Mouse (Mus musculus) liver, embryonic 14.5 days (tissue): ENCODE measurements around the gene Rap1gap2. TPM values are rescaled to one million over a fixed set of nuclear protein-coding genes. Genes with fewer than 3 reads are reported as not detected.

Experiments used
- ATAC-seq: fragments of 200-750 bp; cut with Nextera tagmentation; 2 replicates; pipeline ENCODE4 v1.8.0; 2017; ENCODE audit warnings: moderate number of reproducible peaks, mild to moderate bottlenecking, moderate library complexity; ENCODE audit not compliant: insufficient read depth
- DNase-seq, 3 experiments: peaks; one replicate each; pipeline ENCODE4 v3.0.0-alpha.2; 2012 to 2013; ENCODE audit warnings: low read depth in 3 of 3, low spot score in 3 of 3
- H3K27ac ChIP-seq: fragments of 300-500 bp; sonication (generic); 2 replicates; pipeline ENCODE4 v1.5.1; 2014; ENCODE audit warnings: moderate library complexity, mild to moderate bottlenecking, control low read depth, inconsistent platforms
- H3K27me3 ChIP-seq: fragments of 300-500 bp; sonication (generic); 2 replicates; pipeline ENCODE4 v1.6.1; 2014; ENCODE audit warnings: mild to moderate bottlenecking, low read length, moderate library complexity; ENCODE audit not compliant: control insufficient read depth, insufficient read depth
- H3K36me3 ChIP-seq: fragments of 300-500 bp; sonication (generic); replicated peaks from 2 replicates; pipeline ENCODE4 v1.6.1; 2014; ENCODE audit warnings: low read depth; ENCODE audit not compliant: control insufficient read depth, insufficient read depth
- H3K4me1 ChIP-seq, 2 experiments: fragments of 200-500 bp in 1 of 2; fragments of 300-500 bp in 1 of 2; sonication (generic) in 1 of 2; replicated peaks; 2 replicates each; pipeline ENCODE4 v1.6.1; 2012 to 2014; ENCODE audit warnings: antibody characterized with exemption in 1 of 2, inconsistent platforms in 1 of 2, low read length in 1 of 2; ENCODE audit not compliant: control insufficient read depth in 2 of 2, insufficient read depth in 2 of 2
- H3K4me2 ChIP-seq: fragments of 300-500 bp; sonication (generic); 2 replicates; pipeline ENCODE4 v1.6.1; 2014; ENCODE audit warnings: low read depth, mild to moderate bottlenecking, control low read depth, moderate library complexity
- H3K4me3 ChIP-seq, 2 experiments: fragments of 200-500 bp in 1 of 2; fragments of 300-500 bp in 1 of 2; sonication (generic) in 1 of 2; 2 replicates each; pipeline ENCODE4 v1.5.1; 2012 to 2014; ENCODE audit warnings: low read depth in 2 of 2, low read length in 2 of 2, mild to moderate bottlenecking in 2 of 2, control low read depth in 1 of 2, inconsistent platforms in 1 of 2, moderate library complexity in 1 of 2; ENCODE audit not compliant: insufficient read depth in 1 of 2
- H3K9ac ChIP-seq: fragments of 300-500 bp; sonication (generic); replicated peaks from 2 replicates; pipeline ENCODE4 v1.6.1; 2014; ENCODE audit warnings: mild to moderate bottlenecking, control low read depth, moderate library complexity
- H3K9me3 ChIP-seq: fragments of 300-500 bp; sonication (generic); 2 replicates; pipeline ENCODE4 v1.6.1; 2016; ENCODE audit warnings: low read length, mixed read lengths; ENCODE audit not compliant: control insufficient read depth
- CTCF ChIP-seq: IDR thresholded peaks from 2 replicates; pipeline ENCODE4 v1.5.1; 2016; ENCODE audit warnings: antibody characterized with exemption, low read depth, control low read depth
- EP300 ChIP-seq: IDR thresholded peaks from 2 replicates; pipeline ENCODE4 v1.6.1; 2016; ENCODE audit warnings: antibody characterized with exemption, low read depth
- WGBS: fragments of 180-500 bp; shearing (Covaris S2); extraction: QIAGEN DNeasy Blood & Tissue Kit; methylation state at CpG from one replicate; pipeline ENCODE4 v1.1.7; 2014; ENCODE audit not compliant: insufficient replicate concordance; 5-methylcytosine and 5-hydroxymethylcytosine counted together
- polyA plus RNA-seq, 2 experiments: library from polyadenylated mRNA; depleted of rRNA in 1 of 2; stranded (reverse) in 1 of 2; unstranded in 1 of 2; fragments of >200 nt; fragmentation: Nextera tagmentation in 1 of 2; extraction: Ambion mirVana in 1 of 2; gene quantifications; 2 replicates each; pipeline versions ENCODE4 v1.2.1 to v1.2.3; 2012 to 2014

The Rap1gap2 gene
- polyA plus RNA-seq, 2 experiments = 0.56 to 0.98 TPM

DNA sequence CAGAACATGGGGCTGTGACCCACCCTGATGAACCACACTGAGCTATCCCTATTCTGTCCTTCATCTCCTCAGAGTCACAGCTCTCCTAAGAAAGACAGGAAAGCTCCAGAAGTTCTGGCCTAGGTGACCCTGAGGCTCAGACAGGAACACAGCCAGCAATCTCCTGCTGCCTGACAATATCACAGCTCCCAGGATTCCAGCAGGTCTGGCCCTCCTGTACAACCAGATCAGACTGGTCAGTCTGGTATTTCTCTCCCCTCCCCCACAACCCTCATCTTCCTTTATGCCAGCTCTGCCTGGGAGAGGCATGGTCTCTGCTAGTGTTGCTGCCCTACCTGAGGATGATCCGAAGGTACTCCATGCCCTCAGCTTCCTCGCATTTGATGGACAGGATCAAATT is 175.3 kb downstream of the Rap1gap2 start:
- TF ChIP-seq CTCF (no peak), EP300 (no peak)
- no peak for ATAC-seq
- no peak overlapping the region for H3K4me3 ChIP-seq
- no peak overlapping the region for H3K4me2 ChIP-seq
- WGBS = 57% methylated on average over 2 of the region's 2 CpGs
- H3K4me1 ChIP-seq = no peaks in the 10 kb centered on the region
- H3K27me3 ChIP-seq = no peaks in the 10 kb centered on the region
- no peak overlapping the region for H3K9ac ChIP-seq
- H3K36me3 ChIP-seq = no peaks in the 10 kb centered on the region
- no peak for DNase-seq
- H3K9me3 ChIP-seq = no peaks in the 10 kb centered on the region
- H3K27ac ChIP-seq = no peak overlapping the region

DNA sequence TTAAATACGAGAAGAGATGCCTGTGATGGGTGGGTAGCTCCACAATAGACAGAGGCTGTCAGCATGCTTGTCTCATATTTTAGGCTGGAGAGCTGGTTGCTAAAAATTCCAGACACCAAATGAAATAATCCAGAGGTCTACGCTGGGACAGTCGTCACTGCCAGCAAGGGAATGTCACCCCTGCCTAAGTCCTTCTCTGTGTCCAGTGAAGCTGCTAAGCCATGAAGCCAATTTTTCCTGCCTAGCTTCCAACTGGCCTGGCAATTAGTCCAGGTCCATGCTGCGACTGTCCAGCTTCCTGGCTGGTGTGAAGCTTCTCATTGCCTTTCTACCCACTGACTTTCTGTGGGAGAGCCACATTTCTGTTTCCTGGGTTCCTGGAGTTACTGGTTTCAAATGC is 177.7 kb downstream of the Rap1gap2 start:
- ATAC-seq (no peak), DNase-seq (no peak)
- Histone ChIP-seq H3K27me3 (no peaks in the 10 kb centered on the region), H3K27ac (no peak overlapping the region), H3K36me3 (no peaks in the 10 kb centered on the region), H3K4me2 (no peak overlapping the region), H3K9ac (no peak overlapping the region), H3K4me1 (no peaks in the 10 kb centered on the region), H3K4me3 (no peak overlapping the region), H3K9me3 (no peaks in the 10 kb centered on the region)
- TF ChIP-seq CTCF = no peak
- TF ChIP-seq EP300 = no peak
- WGBS = 57% methylated on average over 4 of the region's 4 CpGs

DNA sequence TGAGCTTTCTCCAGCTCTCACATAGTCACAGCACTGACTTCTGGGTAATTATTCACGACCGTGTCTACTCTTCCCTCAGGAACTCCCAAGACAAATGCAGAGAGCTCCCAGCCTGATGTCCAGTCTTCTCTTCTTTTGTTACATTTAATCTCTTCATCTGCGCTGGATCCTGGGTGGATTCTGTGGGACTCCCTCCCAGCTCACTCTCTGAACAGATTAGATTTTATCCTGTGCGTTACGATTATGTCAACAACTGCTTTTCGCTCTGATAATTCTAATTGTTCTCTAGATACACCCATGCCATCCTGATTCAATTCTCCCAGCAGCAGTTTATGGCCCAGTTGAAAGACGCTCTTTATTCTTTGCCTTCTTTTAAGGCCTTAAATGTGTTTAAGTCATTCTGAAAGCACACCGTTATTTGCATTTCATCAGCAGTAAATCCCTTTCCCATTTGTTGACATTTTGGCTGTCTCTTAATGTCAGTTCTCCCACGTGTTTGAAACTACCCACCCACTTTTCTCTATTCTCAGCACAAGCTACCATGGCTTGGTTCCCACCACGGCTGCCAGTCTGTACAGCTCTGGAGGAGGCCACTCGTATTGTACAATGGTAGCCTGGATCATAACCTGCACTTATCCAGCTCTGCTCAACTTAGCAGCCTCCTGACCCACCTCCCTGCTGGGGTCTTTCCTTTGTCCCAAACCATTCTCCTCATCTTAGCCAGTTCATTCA is 180.8 kb downstream of the Rap1gap2 start:
- H3K27me3 ChIP-seq = no peaks in the 10 kb centered on the region
- DNase-seq = no peak
- no peak overlapping the region for H3K4me2 ChIP-seq
- no peaks in the 10 kb centered on the region for H3K36me3 ChIP-seq
- no peak overlapping the region for H3K9ac ChIP-seq
- 62% methylated on average over 11 of the region's 11 CpGs for WGBS
- no peak overlapping the region for H3K4me3 ChIP-seq
- H3K4me1 ChIP-seq = no peaks in the 10 kb centered on the region
- H3K9me3 ChIP-seq = no peaks in the 10 kb centered on the region
- TF ChIP-seq CTCF (no peak), EP300 (no peak)
- no peak overlapping the region for H3K27ac ChIP-seq
- ATAC-seq = no peak

DNA sequence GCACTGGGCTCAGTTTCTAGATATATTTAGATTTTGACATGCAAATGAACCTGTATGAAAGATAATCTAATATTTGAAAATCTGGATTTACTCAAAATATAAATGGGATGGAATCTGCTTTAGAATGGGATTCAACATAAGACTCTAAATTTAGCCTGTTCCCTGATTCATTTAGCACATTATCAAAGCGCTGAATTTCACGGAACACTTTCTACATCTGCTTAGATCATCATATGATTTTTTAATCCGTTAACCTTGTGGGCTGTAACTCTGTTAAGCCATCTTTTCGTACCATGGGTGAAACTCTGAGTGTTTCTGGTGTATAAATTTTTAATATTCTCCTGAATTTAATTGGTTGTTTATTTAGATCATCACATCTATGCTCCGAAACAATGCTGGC is 184.4 kb downstream of the Rap1gap2 start:
- no peak overlapping the region for H3K27ac ChIP-seq
- no peak overlapping the region for H3K4me3 ChIP-seq
- H3K27me3 ChIP-seq = no peaks in the 10 kb centered on the region
- H3K4me1 ChIP-seq = no peaks in the 10 kb centered on the region
- no peaks in the 10 kb centered on the region for H3K9me3 ChIP-seq
- no peak for TF ChIP-seq CTCF
- TF ChIP-seq EP300 = no peak
- 77% methylated on average over 5 of the region's 5 CpGs for WGBS
- H3K9ac ChIP-seq = no peak overlapping the region
- ATAC-seq = no peak
- no peak for DNase-seq
- no peak overlapping the region for H3K4me2 ChIP-seq
- H3K36me3 ChIP-seq = no peaks in the 10 kb centered on the region

DNA sequence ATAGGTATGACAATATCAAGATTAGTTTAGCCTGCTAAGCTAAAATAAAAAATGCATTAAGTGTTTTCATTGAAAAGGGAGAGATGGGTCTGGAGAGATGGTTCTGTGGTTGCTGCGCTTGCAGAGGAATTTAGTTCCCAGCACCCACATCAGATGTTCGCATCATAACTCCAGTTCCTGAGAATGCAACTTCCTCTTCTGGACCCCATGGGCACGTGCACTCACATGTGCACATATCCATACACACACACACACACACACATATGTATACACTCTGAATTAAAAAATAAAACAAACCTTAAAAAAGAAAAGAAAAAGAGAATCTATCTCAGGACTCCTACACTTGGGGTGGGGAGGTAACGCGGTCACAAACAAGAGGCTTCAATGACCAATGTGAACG is 188.7 kb downstream of the Rap1gap2 start:
- no peak for TF ChIP-seq EP300
- TF ChIP-seq CTCF = no peak
- Histone ChIP-seq H3K27me3 (no peaks in the 10 kb centered on the region), H3K9me3 (no peaks in the 10 kb centered on the region), H3K4me1 (no peaks in the 10 kb centered on the region), H3K27ac (no peak overlapping the region), H3K4me2 (no peak overlapping the region), H3K4me3 (no peak overlapping the region), H3K9ac (no peak overlapping the region), H3K36me3 (no peaks in the 10 kb centered on the region)
- no peak for DNase-seq
- ATAC-seq = no peak
- WGBS = 63% methylated on average over 6 of the region's 6 CpGs
